Mouse (Mus musculus) megakaryocyte, embryonic 14.5 days (primary cell): ENCODE measurements around the gene Cd300ld5.

Experiments used
- FLI1 ChIP-seq: IDR thresholded peaks from 2 replicates; pipeline ENCODE4 v1.6.1; 2012; ENCODE audit warnings: low read length, inconsistent platforms, mixed read lengths
- GATA1 ChIP-seq: IDR thresholded peaks from 3 replicates; pipeline ENCODE4 v1.6.1; 2012; ENCODE audit warnings: mixed read lengths, low read length, inconsistent platforms, borderline replicate concordance

DNA sequence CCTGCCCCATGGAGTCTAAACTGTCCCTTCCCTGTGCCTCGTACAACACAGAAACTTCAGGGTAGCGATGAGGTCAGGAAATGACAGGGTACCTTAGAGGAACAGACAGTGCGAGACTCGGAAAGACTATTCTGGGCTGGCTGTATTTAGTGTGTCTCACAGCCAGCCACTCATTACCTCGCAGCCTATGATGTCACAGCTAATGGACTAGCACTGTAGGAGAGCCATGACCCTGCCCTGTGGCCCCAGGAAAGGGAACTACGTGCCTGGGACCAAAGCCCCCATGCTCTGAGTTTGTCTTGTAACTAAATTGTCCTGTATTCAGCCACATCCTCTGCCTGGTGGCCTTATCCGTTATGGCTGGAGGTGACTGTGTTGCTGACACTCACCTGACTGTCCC is 37.8 kb upstream of the Cd300ld5 start:
- TF ChIP-seq FLI1 (no peak), GATA1 (no peak)
